Mouse (Mus musculus) fibroblast of lung, adult 2 months (primary cell): ENCODE measurements around the gene Gc.
A peak's percentile ranks its signal among the peaks of the same experiment; 100 is the strongest.

Source experiments
- DNase-seq: peaks from one replicate; pipeline ENCODE4 v3.0.0-alpha.2; 2011; ENCODE audit warnings: low read depth

Gc gene

DNA sequence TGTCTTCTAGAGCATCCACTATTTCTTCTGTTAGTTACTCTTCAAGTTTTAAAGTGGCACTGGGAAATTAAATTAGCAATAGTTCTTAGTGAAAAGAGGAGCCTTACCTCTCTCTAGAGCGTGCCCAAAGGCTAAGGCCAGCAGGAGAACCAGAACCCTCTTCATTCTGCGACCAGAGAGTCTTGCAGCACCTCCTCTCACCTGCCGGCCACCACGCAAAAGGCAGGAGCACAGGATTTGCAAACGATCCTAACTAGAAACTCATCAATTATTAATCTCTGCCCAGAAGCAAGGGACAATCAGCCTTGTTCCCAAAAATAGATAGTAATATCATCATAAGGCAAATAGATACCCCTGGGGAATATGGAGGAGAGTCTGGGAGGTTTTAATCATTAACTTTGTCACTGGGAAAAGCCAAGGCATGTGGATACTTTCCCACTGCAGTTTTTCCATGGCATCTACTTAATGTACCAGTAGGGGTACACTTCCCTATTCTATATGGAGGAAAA is at the start of gene Gc:
Gc (minus strand) TSS at position 345 of the 509 bp plus-strand sequence.
- no peak for DNase-seq

DNA sequence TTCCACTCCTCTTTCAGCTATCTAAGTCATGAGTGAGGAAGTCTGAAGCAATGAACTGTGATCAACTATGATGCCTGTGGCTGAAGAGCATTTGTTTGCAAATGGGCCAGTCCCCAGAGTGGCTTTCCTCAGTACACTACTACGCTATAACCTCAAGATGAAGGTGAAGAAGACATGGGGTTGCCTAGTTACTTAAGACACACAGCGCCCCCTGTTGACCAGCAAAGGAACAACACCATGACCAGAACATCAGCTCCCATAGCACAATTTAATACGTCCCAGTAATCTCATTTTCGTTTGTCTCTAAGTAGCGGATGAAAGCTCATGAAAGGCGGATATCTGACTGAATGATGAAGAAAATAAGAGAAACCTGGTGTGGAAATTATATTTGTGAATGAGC is 42.5 kb upstream of the Gc start:
- DNase-seq, result peak; percentile 24

DNA sequence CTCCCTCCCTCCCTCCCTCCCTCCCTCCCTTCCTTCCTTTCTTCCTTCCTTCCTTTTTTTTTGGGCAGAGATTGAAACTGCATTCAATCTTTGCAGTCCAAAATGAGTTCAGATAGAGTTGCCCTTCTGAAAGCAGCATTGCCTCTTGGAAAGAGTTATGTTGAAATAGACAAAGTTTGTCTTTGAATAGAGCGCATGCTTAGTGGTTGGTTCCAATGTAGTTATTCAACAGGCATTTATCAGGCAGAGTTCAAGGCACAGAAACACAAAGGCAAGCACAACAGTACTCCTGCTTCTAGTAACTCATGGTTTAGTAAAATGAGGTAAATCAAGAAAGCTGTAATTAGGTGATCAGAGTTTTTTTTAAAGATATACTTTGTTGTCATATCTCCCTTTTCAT is 34.9 kb upstream of the Gc start:
- no peak for DNase-seq

DNA sequence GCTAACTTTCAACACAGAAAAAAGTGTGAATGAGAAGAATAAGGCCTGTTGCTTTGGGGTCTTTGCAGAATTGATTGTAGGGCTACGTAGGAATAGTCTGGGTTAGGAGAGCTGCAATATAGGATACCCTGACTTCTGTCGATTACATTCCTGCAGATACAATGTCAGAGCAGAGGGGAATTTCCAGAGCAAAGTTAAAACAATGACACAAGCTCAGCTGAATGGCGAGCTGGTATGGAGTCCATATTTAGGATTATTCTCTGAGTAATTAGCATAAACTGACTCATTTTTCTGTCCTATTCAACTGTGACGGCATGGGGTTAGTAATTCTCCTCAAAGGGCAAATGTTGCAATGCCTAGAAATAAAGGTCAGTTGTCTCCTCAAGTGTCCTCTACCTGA is 12.8 kb upstream of the Gc start:
- DNase-seq, result no peak

DNA sequence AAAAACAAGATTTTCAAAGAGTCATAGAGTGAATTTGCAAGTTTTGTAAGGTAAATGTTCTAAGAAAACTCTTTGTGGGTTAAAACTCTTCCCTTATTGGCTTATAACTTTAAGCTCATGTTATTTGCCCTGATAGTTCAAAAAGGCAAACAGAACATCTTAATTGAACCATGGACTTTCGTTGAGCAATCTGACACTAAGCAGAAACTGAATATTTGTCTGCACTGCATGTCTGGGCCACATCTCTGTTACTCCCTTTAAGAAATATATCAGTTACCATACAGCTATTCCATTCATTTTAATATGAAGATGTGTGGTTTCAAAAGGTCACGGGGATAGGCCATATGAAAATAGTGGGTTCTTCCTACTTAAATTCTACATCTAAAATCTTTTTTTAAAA is 10.2 kb upstream of the Gc start:
- no peak for DNase-seq

DNA sequence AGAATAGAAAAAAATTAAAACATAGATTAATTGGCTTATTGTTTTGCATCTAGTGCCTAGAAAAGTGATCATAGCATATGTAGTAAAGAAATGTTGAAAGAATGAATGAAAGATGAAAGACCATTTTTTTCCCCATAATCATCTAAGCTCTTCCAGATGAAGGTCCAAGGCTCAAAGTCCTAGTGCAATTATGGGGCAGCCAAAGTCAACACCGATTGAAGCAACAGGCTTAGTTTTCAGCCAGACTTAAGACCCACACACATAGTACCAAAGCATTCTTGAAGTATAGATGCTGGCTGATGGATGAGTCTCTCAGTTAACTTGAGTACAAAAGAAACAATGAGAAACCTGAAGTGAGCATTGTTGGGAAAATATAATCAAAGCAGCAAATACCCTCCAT is 9.3 kb upstream of the Gc start:
- no peak for DNase-seq

DNA sequence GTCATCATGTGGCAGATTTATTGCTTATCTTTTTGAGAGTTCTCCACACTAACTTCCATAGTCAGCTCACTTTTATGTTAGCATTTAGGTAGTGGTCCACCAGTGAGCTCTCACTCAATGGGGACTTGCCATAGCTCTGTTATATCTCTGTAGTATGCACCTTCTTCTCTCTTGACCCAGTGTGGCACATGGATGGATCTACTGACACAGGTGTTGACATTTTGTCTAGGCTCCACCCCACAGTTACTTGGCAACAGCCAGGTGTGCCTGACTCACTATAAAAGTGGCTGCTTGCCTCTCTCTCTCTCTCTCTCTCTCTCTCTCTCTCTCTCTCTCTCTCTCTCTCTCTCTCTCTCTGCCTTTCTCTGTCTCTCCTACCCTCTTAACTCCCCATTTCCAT is 8.6 kb upstream of the Gc start:
- no peak for DNase-seq

DNA sequence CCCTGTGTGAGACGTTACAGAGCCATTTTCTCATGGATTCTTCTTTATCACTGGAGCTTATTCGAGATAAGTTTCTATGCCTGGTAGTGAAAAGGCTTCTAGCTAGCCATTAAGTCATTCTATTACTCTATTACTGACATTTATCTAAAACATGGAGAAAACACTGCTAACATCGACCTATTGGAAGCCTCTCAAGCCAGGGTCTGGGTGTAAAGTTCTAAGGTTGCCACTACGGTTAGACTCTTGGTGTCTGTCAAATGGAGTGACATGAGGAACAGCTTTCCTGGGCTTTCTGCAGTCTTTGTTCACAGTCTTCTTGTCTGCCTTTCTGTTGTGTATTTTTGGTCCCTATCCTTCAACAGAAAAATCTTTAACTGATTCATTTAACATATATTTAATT is 4.1 kb upstream of the Gc start:
- no peak for DNase-seq

DNA sequence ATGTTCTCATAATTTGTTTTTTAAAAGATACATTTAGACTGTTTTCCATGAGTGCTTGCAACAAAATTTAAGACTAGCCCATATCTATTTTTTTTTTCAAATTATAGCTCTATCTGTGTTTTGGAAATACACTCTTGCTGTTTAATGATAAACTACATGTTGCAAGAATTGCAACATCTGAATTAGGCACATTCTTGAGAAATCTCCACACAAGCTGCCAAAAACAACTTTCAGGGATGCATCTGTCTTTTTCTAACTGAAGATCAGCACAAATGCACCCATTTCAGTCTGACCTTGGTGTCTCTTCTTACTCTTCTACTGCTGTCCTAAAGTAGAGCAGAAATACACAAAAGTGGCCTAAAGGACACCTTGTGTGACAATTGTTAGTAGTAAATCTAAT is 1.9 kb upstream of the Gc start:
- DNase-seq, result no peak

DNA sequence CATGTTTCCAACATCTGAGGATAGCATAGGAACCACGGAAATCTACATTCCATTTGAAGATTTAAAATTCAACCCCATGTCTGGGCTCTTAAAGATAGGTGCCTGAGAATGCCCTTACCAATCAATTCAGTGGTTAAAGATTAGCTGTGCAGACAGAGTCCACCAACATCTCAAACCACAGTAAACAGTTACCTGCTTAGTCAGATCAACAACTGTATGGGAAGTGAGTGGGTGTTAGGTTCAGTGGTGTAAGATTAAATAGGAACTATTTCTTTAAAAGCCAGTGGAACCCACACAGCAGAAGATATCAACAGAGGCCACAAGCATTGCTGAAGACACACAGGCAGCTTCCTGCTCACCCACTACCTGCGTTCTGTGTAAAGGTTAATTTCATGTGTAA is 1.3 kb upstream of the Gc start:
- DNase-seq, result no peak

DNA sequence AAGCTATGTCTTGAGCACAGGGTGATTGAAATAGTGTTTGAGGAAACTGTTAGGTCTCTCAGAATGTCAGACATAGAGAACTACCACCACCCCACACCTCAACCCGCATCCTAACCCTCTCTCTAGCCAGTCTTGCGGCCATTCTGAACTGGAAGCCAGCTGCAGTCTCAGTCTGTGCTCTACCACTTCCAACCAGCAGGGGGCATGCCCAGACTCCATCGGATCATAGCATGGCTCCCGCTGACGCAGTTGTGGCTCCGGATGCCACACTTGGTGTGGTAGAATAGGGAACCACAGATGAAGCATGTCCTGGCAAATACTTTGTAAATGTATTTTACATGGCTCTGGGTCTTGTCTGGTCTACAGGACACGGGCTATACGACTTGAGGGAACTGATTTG is 2.2 kb downstream of the Gc start:
- DNase-seq, result no peak

DNA sequence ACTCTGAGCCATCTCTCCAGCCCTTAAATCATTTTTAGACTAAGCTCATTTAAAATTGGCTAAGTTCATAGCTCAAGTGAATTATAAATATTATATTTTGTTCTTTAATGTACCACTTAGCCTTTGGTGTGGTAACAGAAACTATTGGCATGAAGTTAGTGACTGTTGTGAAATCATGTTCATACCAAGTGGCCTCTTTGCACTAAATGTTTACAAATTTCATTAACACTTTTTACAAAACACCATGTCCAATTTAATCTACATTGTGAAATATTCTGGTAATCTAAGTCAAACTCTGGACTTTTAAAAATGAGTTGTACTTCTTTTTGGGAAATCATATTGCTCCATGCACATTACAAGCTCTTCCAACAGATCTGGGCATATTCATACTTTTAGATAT is 6.9 kb downstream of the Gc start:
- DNase-seq, result no peak

DNA sequence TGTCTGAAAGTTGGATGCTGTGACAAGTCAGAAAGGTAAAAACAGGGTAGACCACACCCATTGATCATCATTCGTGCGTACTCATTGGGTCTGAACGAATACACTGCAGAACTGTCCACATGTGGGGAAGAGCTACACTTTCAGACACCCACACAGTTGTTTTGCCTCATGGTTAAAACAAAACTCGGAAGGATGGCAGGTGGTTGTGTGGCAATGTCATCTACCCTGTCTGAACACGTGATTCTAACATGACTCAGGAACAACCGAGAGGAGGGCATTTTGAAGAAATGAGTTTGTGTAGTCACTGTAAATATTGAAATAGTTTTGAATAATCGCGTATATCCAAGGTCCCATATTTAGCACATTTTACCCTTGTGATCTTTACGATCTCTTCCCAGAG is 8.4 kb downstream of the Gc start:
- no peak for DNase-seq

DNA sequence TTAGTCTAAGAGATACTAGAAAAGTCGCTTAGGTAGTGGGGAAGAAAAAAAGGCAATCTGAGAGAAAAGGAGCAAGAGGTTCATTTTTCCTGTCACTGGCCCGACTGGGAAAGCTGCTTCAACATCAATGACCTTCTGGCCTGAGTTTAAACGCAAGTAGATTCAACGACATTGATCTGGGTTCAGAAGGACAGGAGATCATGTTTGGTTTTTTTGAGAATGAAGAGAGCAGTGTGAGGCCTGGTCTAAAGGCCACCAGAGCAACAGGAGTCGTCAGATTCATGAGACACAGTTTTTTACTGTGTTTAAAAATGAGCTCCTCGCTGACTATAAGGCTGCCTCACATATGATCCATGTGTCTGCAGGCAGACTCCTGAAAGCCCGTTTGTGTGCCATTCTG is 9.7 kb downstream of the Gc start:
- DNase-seq, result no peak

DNA sequence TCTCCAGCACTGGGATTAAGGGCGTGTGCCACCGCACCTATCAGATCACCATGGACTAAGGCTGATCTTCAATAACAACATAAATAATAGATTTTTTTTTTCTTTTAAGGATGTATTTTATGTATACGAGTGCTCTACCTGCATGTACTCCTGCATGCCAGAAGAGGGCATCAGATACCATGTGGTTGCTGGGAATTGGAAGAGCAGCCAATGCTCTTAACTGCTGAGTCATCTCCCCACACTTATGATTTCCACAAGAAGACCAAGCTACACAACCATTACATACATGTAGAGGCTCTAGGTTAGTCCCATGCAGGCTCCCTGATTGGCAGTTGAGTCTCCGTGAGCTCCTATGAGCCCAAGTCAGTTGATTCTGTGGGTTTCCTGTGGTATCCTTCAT is 13.3 kb downstream of the Gc start:
- DNase-seq, result peak; percentile 20

DNA sequence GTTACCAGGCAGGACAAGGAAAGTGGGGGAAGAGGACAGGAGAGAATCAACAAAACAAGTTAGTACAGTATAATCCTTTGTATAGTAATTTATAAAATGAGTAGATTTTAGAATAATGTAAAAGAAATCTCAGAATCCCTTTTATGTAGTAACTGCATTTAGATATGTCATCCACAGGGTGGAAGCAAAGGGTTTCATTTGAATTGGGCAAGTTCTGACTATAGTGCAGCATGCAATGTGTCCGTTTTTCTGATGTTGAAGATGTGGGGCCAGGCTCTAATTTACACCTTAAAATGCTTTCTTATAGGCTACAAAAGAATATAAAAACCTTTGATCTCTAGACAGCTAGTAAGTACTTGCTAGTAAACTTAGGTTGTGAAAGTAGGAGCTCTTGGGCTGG is 46.2 kb downstream of the Gc start:
- no peak for DNase-seq

DNA sequence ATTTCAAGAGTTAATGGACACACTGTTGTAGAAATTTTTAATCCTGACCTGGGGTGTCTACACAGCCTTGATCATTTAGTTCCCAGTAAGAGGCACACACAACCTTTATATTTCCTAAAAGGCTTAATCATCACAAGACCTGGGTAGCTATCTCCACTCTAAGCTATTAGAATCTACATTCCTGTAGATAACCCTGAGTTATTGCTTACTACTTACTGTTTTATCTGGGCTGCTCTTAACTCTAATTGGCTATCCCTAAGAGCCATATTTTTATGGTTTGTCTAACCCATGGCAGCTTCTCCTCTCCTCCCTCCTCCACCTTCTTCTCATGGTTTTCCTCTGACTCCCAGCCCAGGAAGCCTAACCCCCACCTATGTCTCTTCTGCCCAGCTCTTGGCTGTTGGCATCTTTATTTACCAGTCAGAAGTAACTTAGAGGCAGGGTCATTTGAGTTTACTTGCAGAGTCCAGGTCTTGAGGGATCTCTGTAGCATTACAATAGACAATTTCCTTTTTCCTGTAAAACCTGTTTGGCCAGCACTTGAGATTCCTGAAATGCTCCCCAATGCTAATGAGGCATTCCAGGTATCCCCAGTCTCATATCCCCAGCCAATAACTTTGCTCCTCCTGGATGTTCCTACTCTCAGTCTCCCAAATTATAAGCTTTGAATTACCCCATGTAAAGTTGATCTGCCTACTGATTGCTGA is 50.2 kb downstream of the Gc start:
- no peak for DNase-seq

DNA sequence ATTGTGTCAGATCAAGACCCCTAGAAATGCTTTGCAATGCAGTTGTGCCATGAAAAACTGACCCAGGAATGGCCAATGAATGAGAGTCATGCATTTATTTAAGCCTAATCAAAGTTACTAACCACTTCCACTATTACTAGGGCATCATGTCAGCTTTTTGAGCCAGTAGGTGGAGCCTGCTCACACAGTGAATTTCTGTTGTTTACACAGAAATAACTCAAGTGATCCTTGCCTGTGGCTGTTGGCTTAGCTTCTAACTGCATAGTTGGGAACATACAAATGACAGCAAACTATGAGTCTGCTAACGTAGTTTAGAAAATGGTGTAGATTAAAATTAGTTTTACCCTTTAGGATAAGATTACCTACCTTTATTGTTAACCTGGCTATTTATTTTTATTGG is 52.6 kb downstream of the Gc start:
- DNase-seq, result no peak

DNA sequence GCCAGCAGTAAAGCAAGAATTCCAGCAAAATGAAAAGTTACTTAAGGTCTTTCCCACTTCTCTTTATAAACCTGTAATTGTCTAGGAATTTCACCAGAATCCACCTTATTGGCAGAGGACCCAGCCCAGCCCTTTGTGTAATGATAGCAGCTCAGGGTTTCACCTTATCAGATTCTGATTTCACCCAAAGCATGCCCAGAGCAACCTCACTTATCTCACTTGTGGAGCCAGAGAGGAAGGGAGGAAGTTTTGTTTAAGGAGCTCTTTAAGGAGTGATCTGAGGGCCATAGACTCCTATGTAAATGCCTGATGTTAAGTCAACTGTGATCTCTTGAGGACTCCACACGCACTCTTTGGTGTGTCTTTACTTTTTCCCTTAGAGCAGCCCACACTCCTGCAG is 67.3 kb downstream of the Gc start:
- no peak for DNase-seq

DNA sequence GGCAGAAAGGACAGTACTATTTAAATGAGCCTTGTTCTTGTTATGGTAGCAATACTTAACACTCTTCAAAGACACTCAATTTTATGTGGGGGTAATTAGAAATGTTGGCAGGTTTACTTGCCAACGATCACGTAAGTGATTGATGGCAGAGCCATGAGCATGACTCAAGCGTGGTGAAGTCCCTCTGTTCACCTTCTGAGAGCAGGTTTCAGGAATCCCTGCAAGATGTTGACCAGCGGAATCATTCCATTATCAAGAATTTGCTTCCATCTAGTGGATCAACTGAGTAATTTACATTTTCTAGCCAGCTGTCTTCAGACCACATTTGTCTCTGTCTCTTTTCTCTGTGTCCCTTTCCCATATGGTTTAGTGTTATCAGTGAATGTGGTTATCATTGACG is 73.5 kb downstream of the Gc start:
- peak; percentile 25 for DNase-seq

DNA sequence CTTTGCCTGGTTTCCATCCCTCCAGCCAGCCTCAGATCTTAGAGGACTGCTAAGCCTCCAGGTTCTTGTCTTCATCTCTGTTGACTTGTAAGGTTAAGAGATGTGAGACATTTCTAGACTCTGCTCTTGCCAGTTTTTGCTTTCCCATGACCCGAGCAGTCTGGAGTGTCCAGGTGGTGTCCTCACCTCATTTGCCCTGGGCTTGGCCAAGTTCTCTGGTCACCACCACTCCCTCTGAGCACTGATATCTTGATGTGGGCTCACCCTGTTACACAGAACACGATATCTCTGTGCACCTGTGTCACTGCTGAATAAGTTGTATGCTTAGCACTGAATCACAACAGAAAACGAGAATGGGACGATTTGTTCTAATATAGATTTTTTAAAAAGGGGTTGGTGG is 76.4 kb downstream of the Gc start:
- no peak for DNase-seq

DNA sequence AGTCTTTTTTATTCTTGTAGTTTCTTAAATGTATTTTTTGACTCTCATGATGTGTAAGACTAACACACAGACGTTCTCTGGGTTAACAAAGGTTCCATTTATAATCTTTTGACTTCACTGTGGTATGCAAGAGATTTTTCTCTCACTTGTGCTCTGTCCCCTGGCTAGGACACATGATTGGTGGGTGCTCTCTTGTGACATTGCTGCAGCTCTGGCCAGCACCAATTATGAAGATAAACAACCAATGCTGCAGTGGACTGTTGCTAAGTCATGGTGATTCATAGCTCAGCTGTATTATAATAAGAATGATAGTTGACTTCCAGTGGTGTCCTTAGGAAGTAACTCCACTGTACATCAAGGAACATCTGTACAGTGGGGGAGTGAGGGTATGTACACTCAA is 87.6 kb downstream of the Gc start:
- peak; percentile 54 for DNase-seq

DNA sequence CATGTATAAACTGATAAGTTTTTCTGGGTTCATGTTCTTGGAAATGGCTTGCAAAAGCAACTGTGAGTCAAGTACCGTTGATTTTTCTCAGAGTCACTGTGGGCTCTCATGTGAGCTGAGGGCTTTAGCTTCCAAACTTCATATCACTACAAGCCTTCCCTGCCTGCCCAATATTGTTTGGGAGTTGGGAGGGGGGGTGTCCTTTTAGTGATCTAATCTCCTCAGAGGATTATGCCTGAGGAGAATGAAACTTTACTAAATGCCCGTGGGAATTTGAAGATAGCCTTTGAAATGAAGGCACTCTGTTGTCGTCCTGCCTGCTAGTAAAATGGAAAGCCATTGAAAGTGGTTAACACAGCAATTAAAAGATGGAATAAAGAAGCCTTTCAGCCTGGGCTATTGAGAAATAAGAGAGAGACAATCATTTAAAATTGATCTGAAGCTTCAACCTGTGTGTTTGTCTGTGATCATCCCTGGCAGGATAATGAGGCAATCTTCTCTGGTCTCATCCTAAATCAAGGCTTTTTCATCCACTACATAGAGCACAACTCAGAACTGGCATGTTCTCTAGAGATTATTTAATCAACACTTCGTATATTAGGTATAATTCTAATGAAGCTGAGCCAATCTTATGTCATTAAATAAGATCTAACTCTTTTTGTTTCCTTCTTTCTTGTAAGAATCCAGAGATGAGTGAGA is 89.5 kb downstream of the Gc start:
- no peak for DNase-seq
